Mouse (Mus musculus) layer of hippocampus, postnatal 25 days (tissue): ENCODE data around the gene Svs3b. TPM values are rescaled to one million over a fixed set of nuclear protein-coding genes. Genes with fewer than 3 reads are reported as not detected.
"Not testable (repeated sequence)": the region's sequence is repeated elsewhere in the genome, so short reads cannot be mapped to it uniquely, and the experiment has no call there.

Experiments used
- DNase-seq, 2 experiments: peaks; one replicate each; pipeline ENCODE4 v3.0.0; 2022; ENCODE audit warnings: mixed read lengths in 2 of 2, low spot score in 1 of 2; ENCODE audit errors: extremely low spot score in 1 of 2
- total RNA-seq, 2 experiments: library from RNA; stranded (reverse); gene quantifications; 2 replicates each; pipeline ENCODE4 v1.2.3; 2021

Gene Svs3b
- total RNA-seq, result not detected

GRCm38 (mm10) chr2:164256540-164256939, at the start of gene Svs3b:
Gene Svs3b, minus strand, starts transcription at chr2:164256640.
- DNase-seq, result not testable (repeated sequence)

DNA sequence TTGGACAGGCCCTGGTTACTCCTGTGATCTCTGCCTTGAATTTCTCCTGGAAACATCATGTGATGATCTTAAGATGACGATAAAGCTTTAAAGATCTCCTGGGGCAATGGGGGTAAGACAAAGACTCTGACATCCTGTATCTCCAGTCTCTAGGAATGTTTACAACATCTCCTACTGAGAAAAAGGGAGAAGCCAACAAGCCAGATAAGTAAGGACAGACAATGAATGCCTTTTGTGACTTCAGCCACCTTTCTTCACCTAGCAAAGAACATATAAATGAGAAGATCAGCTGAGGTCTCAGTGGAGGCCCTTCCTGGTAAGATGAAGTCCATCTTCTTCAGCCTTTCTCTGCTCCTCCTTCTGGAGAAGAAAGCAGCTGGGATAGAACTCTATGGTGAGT, 32.5 kb upstream of the Svs3b start, which contains the start of gene Svs3a:
Gene Svs3a, plus strand, starts transcription at position 301 of the 400 bp plus-strand sequence.
- not testable (repeated sequence) for DNase-seq

- no peak for DNase-seq
Observed at GRCm38 (mm10) chr2:164278359-164278758, 21.9 kb upstream of the Svs3b start, which contains the start of gene Svs4. Gene Svs4, minus strand, starts transcription at chr2:164278459.

DNA sequence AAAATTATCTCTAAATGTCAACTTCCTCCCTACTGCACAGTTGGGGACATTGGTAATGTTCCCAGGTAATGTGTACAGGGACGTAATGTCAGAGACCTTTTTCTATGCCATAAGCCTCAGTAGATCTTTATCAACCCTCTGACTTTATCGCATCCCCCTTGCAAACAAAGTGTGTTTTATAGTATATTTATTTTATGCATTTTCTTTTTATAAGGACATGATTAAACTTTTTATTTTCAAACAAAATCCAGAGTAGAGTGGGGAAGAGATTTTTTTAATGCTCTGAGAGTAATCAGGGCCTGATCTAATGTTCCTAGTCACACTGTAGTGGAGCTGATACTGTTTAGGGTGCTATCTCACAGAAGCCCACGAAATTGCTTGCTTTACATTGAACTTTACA, 18.1 kb downstream of the Svs3b start, which contains the start of gene Svs2:
Gene Svs2, minus strand, starts transcription at position 101 of the 400 bp plus-strand sequence.
- no peak for DNase-seq

GRCm38 (mm10) chr2:164232671-164233070, 23.8 kb downstream of the Svs3b start:
- DNase-seq, result no peak

- DNase-seq, result no peak
Observed at GRCm38 (mm10) chr2:164228361-164229070, 27.9 kb downstream of the Svs3b start.

DNA sequence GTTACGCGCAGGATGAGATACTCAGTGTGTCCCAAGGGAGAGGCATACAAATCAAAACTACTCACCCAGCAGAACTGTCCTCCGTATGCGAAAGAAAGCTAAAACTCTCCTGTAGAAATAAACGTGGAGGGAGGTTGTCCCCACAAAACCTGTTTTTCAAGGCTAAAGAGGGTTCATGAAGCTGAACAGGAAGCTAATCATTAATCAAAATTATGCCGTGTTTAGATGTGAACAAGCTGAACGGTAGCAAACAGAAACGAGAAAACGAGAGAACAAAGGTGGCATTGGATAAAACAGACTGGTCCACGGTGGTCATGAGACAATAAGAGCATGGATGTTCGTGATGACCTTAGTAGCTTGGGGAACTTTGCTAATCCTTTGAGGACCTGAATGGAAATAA, 34.9 kb downstream of the Svs3b start, which contains the start of gene Wfdc15b:
Gene Wfdc15b, minus strand, starts transcription at position 139 of the 400 bp plus-strand sequence.
- DNase-seq, result no peak

- no peak for DNase-seq
Observed at GRCm38 (mm10) chr2:164219295-164219694, 37.1 kb downstream of the Svs3b start.

DNA sequence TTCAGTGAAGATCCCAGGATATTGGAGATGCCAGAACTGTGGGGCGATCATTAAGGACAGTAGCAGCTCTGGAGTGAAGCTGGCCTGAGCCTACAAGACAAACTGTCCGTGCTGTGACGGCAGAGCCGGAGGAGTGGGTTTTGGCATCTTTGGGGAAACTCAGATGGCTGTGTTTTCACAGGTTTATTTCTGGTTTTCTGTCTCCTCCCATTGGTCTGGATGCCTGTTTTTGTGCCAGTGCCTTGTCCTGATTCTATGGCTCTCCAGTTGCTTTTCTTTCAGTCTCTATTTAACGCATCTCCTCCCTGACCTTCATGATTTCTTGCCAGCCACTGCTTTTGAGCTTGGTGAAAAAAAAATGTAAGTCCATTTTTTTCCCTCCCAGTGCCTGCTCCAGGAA, 43.7 kb downstream of the Svs3b start:
- DNase-seq, result no peak

DNA sequence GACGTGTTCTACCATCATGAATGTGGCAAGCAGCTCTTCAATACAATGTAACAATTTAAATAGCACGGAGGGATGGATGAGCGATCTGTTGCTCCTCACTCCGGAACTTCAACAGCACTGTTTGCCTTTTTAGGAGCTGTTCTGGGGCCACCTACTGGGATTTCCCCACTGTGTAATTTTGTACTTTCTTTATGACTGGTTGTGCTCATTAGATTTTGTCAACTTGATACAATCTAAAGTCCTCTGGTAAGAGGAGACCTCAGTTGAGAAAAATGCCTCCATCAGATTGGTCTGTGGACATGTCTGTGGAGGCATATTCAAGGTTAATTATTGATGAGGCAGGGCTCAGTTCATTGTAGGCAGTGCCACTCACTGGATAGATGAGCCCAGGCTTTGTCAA, 45.5 kb downstream of the Svs3b start:
- DNase-seq, result no peak

DNA sequence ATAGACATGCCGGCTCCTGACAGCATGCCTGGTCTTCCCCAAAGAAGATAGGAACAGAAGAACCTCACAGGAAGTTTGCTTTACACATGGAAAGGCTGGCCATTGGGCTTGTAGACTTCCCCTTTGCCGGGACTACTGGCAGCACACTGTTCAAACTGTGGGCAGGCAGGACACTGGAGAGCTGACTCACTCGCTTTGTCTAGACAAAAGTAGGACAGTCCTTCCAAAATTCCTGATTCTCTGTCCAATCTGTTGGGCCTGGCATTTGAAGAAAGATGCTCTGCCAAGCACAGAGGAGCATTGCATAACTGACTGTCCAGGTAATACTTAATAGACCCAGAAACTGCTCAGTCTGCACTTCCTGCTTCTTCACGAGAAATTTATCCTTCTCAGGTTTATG, 49.8 kb downstream of the Svs3b start:
- DNase-seq, result no peak

- not testable (repeated sequence) for DNase-seq
Observed at GRCm38 (mm10) chr2:164206011-164206410, 50.4 kb downstream of the Svs3b start.

Other genes with a start within 250 kb of the Svs3b start
- gene Pabpc1l, start 231.2 kb downstream of the Svs3b start, total RNA-seq, result 1 to 10 TPM in 1 of 2 experiments, under 1 TPM in 1; 0.32 to 1.3 TPM
- 10 to 100 TPM; 47.8 to 48.6 TPM for gene Stk4, start 186.3 kb downstream of the Svs3b start, total RNA-seq
- gene Tomm34, start 185.5 kb downstream of the Svs3b start, total RNA-seq, result 10 to 100 TPM; 86.8 to 95.2 TPM
- gene Kcns1, start 85.5 kb downstream of the Svs3b start, total RNA-seq, result 1 to 10 TPM; 4.4 to 5.0 TPM
- not detected for gene Wfdc5, start 73.9 kb downstream of the Svs3b start, total RNA-seq
- gene Wfdc12, start 66.0 kb downstream of the Svs3b start, total RNA-seq, result not detected
- gene Wfdc15a, start 56.5 kb downstream of the Svs3b start, total RNA-seq, result not detected
- gene Wfdc15b, start 35.0 kb downstream of the Svs3b start, total RNA-seq, result not detected
- gene Svs2, start 18.2 kb downstream of the Svs3b start, total RNA-seq, result not detected
- not detected for gene Svs4, start 21.8 kb upstream of the Svs3b start, total RNA-seq
- gene Svs3a, start 32.6 kb upstream of the Svs3b start, total RNA-seq, result not detected
- not detected for gene Svs6, start 60.1 kb upstream of the Svs3b start, total RNA-seq
- not detected for gene Svs5, start 76.1 kb upstream of the Svs3b start, total RNA-seq
- under 1 TPM; 0.59 to 0.68 TPM for gene Slpi, start 132.5 kb upstream of the Svs3b start, total RNA-seq
- gene Rbpjl, start 146.5 kb upstream of the Svs3b start, total RNA-seq, result under 1 TPM; 0.34 to 0.45 TPM
- gene Matn4, start 148.5 kb upstream of the Svs3b start, total RNA-seq, result 10 to 100 TPM; 13.0 to 17.5 TPM
- 100 to 1,000 TPM; 101 to 146 TPM for gene Sdc4, start 187.2 kb upstream of the Svs3b start, total RNA-seq
- gene Sys1, start 200.3 kb upstream of the Svs3b start, total RNA-seq, result 10 to 100 TPM; 41.0 to 45.2 TPM
- gene Gm20458, start 204.3 kb upstream of the Svs3b start, total RNA-seq, result 10 to 100 TPM in 1 of 2 experiments, 1 to 10 TPM in 1; 3.9 to 11.3 TPM
- gene Trp53tg5, start 217.1 kb upstream of the Svs3b start, total RNA-seq, result not detected
- gene Dbndd2, start 229.5 kb upstream of the Svs3b start, total RNA-seq, result 100 to 1,000 TPM; 116 to 118 TPM
- gene Pigt, start 240.9 kb upstream of the Svs3b start, total RNA-seq, result 10 to 100 TPM; 85.3 to 87.3 TPM